Mouse (Mus musculus): ENCODE data around the gene Mov10l1. TPM values are rescaled to one million over a fixed set of nuclear protein-coding genes. Genes with fewer than 3 reads are reported as not detected.

The Mov10l1 gene
- total RNA-seq, 1 experiment, result 34.4 TPM

GRCm38 (mm10) chr15:89075478-89076147, 92.9 kb downstream of the Mov10l1 start:
- no peak overlapping the region for H3K27ac ChIP-seq (ENCODE audit: insufficient read depth, low read depth, low read length, poor library complexity, severe bottlenecking)
- DNase-seq (ENCODE audit: low read depth, low spot score), result peak; percentile 48
- in situ Hi-C loops (cut with MboI; ENCODE audit: low sequenced_read_pairs in 2 of 2, unreplicated experiment in 2 of 2), result no loop called here
- H3K9me3 ChIP-seq (ENCODE audit: control insufficient read depth, insufficient read depth, low read depth, low read length), result no peaks in the 10 kb centered on the region
- TF ChIP-seq HCFC1 (IDR thresholded peaks at IDR 0.05; ENCODE audit: borderline replicate concordance, insufficient read depth, low read length), result 0 out of 2 replicates have a peak, but pooled peaks have one; percentile 24
- no peak for TF ChIP-seq ZC3H11A (IDR thresholded peaks at IDR 0.05; ENCODE audit: borderline replicate concordance, low read depth, low read length)
- peak overlapping the region; percentile 62; the same call in 1 of the 2 replicates for H3K9ac ChIP-seq (ENCODE audit: insufficient read depth, low read depth, low read length, poor library complexity, severe bottlenecking)
- peaks cover 0 to 10% of the 10 kb centered on the region in 2 experiments; a peak in 2 of 4 replicates for H3K4me1 ChIP-seq (ENCODE audit: control insufficient read depth in 2 of 2, insufficient read depth in 2 of 2, low read length in 2 of 2, poor library complexity in 1 of 2)
- H3K4me3 ChIP-seq (ENCODE audit: insufficient read depth in 1 of 2, low read depth in 1 of 2, low read length in 2 of 2, poor library complexity in 1 of 2, severe bottlenecking in 1 of 2), result peak overlapping the region; percentile 59 to 78
- no peaks in the 10 kb centered on the region for H3K36me3 ChIP-seq (ENCODE audit: control insufficient read depth, insufficient read depth, low read length, poor library complexity, severe bottlenecking)

- no peak for DNase-seq (ENCODE audit: low read depth, low spot score)
- in situ Hi-C loops (cut with MboI; ENCODE audit: low sequenced_read_pairs in 2 of 2, unreplicated experiment in 2 of 2), result no loop called here
- Histone ChIP-seq H3K9me3 (ENCODE audit: control insufficient read depth, insufficient read depth, low read depth, low read length) (no peaks in the 10 kb centered on the region), H3K4me1 (ENCODE audit: control insufficient read depth in 2 of 2, insufficient read depth in 2 of 2, low read length in 2 of 2, poor library complexity in 1 of 2) (peaks cover 0 to 7% of the 10 kb centered on the region in 2 experiments; a peak in 2 of 4 replicates), H3K36me3 (ENCODE audit: control insufficient read depth, insufficient read depth, low read length, poor library complexity, severe bottlenecking) (no peaks in the 10 kb centered on the region), H3K4me3 (ENCODE audit: insufficient read depth in 1 of 2, low read depth in 1 of 2, low read length in 2 of 2, poor library complexity in 1 of 2, severe bottlenecking in 1 of 2) (peak overlapping the region; percentile 74 to 78), H3K27ac (ENCODE audit: insufficient read depth, low read depth, low read length, poor library complexity, severe bottlenecking) (no peak overlapping the region), H3K9ac (ENCODE audit: insufficient read depth, low read depth, low read length, poor library complexity, severe bottlenecking) (peak overlapping the region; percentile 87)
- no peak for TF ChIP-seq CHD2 (IDR thresholded peaks at IDR 0.05; ENCODE audit: low read depth, low read length)
- TF ChIP-seq ZNF384 (IDR thresholded peaks at IDR 0.05; ENCODE audit: low read depth, low read length), result no peak
- no peak for TF ChIP-seq HCFC1 (IDR thresholded peaks at IDR 0.05; ENCODE audit: borderline replicate concordance, insufficient read depth, low read length)
- TF ChIP-seq ZC3H11A (IDR thresholded peaks at IDR 0.05; ENCODE audit: borderline replicate concordance, low read depth, low read length), result no peak
- TF ChIP-seq MAFK (IDR thresholded peaks at IDR 0.05; ENCODE audit: insufficient read depth, low read depth, low read length), result no peak
Observed at GRCm38 (mm10) chr15:89076156-89076731, 93.5 kb downstream of the Mov10l1 start.

- peaks cover 10% of the 10 kb centered on the region; the same call in 1 of the 2 replicates for H3K36me3 ChIP-seq (ENCODE audit: control insufficient read depth, insufficient read depth, low read length, poor library complexity, severe bottlenecking)
- H3K27ac ChIP-seq (ENCODE audit: insufficient read depth, low read depth, low read length, poor library complexity, severe bottlenecking), result no peak overlapping the region
- no peak for DNase-seq (ENCODE audit: low read depth, low spot score)
- TF ChIP-seq ZC3H11A (IDR thresholded peaks at IDR 0.05; ENCODE audit: borderline replicate concordance, low read depth, low read length), result no peak
- TF ChIP-seq CHD2 (IDR thresholded peaks at IDR 0.05; ENCODE audit: low read depth, low read length), result no peak
- no peak for TF ChIP-seq ZNF384 (IDR thresholded peaks at IDR 0.05; ENCODE audit: low read depth, low read length)
- no peak for TF ChIP-seq HCFC1 (IDR thresholded peaks at IDR 0.05; ENCODE audit: borderline replicate concordance, insufficient read depth, low read length)
- no peak for TF ChIP-seq MAFK (IDR thresholded peaks at IDR 0.05; ENCODE audit: insufficient read depth, low read depth, low read length)
- H3K9ac ChIP-seq (ENCODE audit: insufficient read depth, low read depth, low read length, poor library complexity, severe bottlenecking), result no peak overlapping the region
- no peak overlapping the region for H3K4me3 ChIP-seq (ENCODE audit: insufficient read depth in 1 of 2, low read depth in 1 of 2, low read length in 2 of 2, poor library complexity in 1 of 2, severe bottlenecking in 1 of 2)
- H3K9me3 ChIP-seq (ENCODE audit: control insufficient read depth, insufficient read depth, low read depth, low read length), result no peaks in the 10 kb centered on the region
- in situ Hi-C loops (cut with MboI; ENCODE audit: low sequenced_read_pairs in 2 of 2, unreplicated experiment in 2 of 2), result no loop called here
- H3K4me1 ChIP-seq (ENCODE audit: control insufficient read depth in 2 of 2, insufficient read depth in 2 of 2, low read length in 2 of 2, poor library complexity in 1 of 2), result peaks cover 0 to 7% of the 10 kb centered on the region in 2 experiments; a peak in 2 of 4 replicates
Observed at GRCm38 (mm10) chr15:89078208-89078836, 95.6 kb downstream of the Mov10l1 start.

GRCm38 (mm10) chr15:89083906-89084305, 101.2 kb downstream of the Mov10l1 start:
- Histone ChIP-seq H3K36me3 (ENCODE audit: control insufficient read depth, insufficient read depth, low read length, poor library complexity, severe bottlenecking) (peaks cover 27% of the 10 kb centered on the region; the same call in 1 of the 2 replicates), H3K4me3 (ENCODE audit: insufficient read depth in 1 of 2, low read depth in 1 of 2, low read length in 2 of 2, poor library complexity in 1 of 2, severe bottlenecking in 1 of 2) (no peak overlapping the region), H3K27ac (ENCODE audit: insufficient read depth, low read depth, low read length, poor library complexity, severe bottlenecking) (no peak overlapping the region), H3K9ac (ENCODE audit: insufficient read depth, low read depth, low read length, poor library complexity, severe bottlenecking) (no peak overlapping the region), H3K9me3 (ENCODE audit: control insufficient read depth, insufficient read depth, low read depth, low read length) (no peaks in the 10 kb centered on the region), H3K4me1 (ENCODE audit: control insufficient read depth in 2 of 2, insufficient read depth in 2 of 2, low read length in 2 of 2, poor library complexity in 1 of 2) (peaks cover 2% of the 10 kb centered on the region in 2 experiments; a peak in 1 of 4 replicates)
- no peak for TF ChIP-seq ZC3H11A (IDR thresholded peaks at IDR 0.05; ENCODE audit: borderline replicate concordance, low read depth, low read length)
- TF ChIP-seq MAFK (IDR thresholded peaks at IDR 0.05; ENCODE audit: insufficient read depth, low read depth, low read length), result no peak
- TF ChIP-seq CHD2 (IDR thresholded peaks at IDR 0.05; ENCODE audit: low read depth, low read length), result no peak
- no peak for TF ChIP-seq HCFC1 (IDR thresholded peaks at IDR 0.05; ENCODE audit: borderline replicate concordance, insufficient read depth, low read length)
- TF ChIP-seq ZNF384 (IDR thresholded peaks at IDR 0.05; ENCODE audit: low read depth, low read length), result no peak
- DNase-seq (ENCODE audit: low read depth, low spot score), result no peak
- in situ Hi-C loops (cut with MboI; ENCODE audit: low sequenced_read_pairs in 2 of 2, unreplicated experiment in 2 of 2), result no loop called here
